In the genomic region with DNA sequence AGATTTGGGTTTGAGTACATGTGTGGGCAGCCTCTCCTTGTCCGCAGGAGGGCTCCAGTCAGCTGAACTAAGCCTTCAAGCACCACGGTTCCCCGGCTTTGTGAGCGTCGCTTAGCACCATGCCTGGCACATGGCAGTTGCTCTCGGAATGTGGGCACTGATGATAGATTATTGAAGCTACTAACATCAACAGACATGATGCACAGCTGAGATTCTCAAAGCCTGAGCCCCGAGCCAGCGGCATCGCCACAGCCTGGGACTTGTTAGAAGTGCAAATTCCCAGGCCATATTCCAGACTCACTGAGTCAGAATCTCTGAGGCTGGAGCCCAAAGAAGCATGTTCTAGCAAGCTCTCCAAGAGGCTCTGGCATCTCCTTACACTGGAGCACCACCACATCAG, we compare ENCODE assay signal across 20 mouse cellular contexts.
DNase-seq lines count a peak whose midpoint lies in the region; ATAC-seq and TF ChIP-seq lines count a peak whose summit lies in the region.
"Had no signal": no experiment of that assay in that cellular context is flagged by ENCODE, and none has a peak within 500 bp of the region (broad histone marks: within the 10 kb centered on the region; RNA-seq: fewer than 3 reads in every experiment).

No protein-coding gene starts in this region.

- H3K4me1 ChIP-seq in midbrain, embryonic 13.5 days (replicated peaks) = peaks cover 21% of the 10 kb centered on the region
- peaks cover 11% of the 10 kb centered on the region for H3K4me1 ChIP-seq in midbrain, embryonic 10.5 days
- H3K4me1 ChIP-seq in forebrain, embryonic 12.5 days = peaks cover 21% of the 10 kb centered on the region
- H3K4me1 ChIP-seq in midbrain, embryonic 16.5 days (ENCODE audit: control insufficient read depth, insufficient read depth, low read length) = peaks cover 27% of the 10 kb centered on the region
- H3K4me1 ChIP-seq: embryonic facial prominence, embryonic 15.5 days had no signal

- no peak overlapping the region for H3K9ac ChIP-seq in midbrain, embryonic 13.5 days (replicated peaks)
- H3K9ac ChIP-seq in forebrain, embryonic 12.5 days = no peak overlapping the region
- H3K9ac ChIP-seq in midbrain, embryonic 16.5 days (ENCODE audit: low read depth, low read length) = no peak overlapping the region
- H3K9ac ChIP-seq: embryonic facial prominence, embryonic 15.5 days; hindbrain, embryonic 15.5 days; limb, embryonic 13.5 days; liver, embryonic 14.5 days; neural tube, embryonic 15.5 days had no signal

- no peaks in the 10 kb centered on the region for H3K9me3 ChIP-seq in midbrain, embryonic 13.5 days
- no peaks in the 10 kb centered on the region for H3K9me3 ChIP-seq in midbrain, embryonic 10.5 days (replicated peaks)
- H3K9me3 ChIP-seq in forebrain, embryonic 12.5 days = no peaks in the 10 kb centered on the region
- H3K9me3 ChIP-seq in midbrain, embryonic 16.5 days (replicated peaks; ENCODE audit: control insufficient read depth, low read length, poor library complexity, severe bottlenecking) = no peaks in the 10 kb centered on the region
- H3K9me3 ChIP-seq: embryonic facial prominence, embryonic 15.5 days; hindbrain, embryonic 15.5 days; limb, embryonic 13.5 days; neural tube, embryonic 15.5 days had no signal

- TF ChIP-seq CTCF in layer of hippocampus, adult 2 months (conservative IDR thresholded peaks at IDR 0.05) = peak; percentile 53

- WGBS in midbrain, embryonic 13.5 days = 82% methylated on average over 9 of the region's 9 CpGs
- whole genome bisulfite sequencing in midbrain, embryonic 10.5 days = 92% methylated on average over 9 of the region's 9 CpGs
- WGBS in forebrain, embryonic 12.5 days = 80% methylated on average over 9 of the region's 9 CpGs
- 76% methylated on average over 9 of the region's 9 CpGs for WGBS in midbrain, embryonic 16.5 days

- no peak overlapping the region for H3K4me2 ChIP-seq in midbrain, embryonic 13.5 days (replicated peaks)
- H3K4me2 ChIP-seq in forebrain, embryonic 12.5 days = no peak overlapping the region
- no peak overlapping the region for H3K4me2 ChIP-seq in midbrain, embryonic 16.5 days (ENCODE audit: low read length)
- H3K4me2 ChIP-seq: embryonic facial prominence, embryonic 15.5 days; hindbrain, embryonic 15.5 days; limb, embryonic 13.5 days; neural tube, embryonic 15.5 days had no signal

- H3K4me3 ChIP-seq in midbrain, embryonic 13.5 days (replicated peaks) = no peak overlapping the region
- no peak overlapping the region for H3K4me3 ChIP-seq in midbrain, embryonic 10.5 days
- no peak overlapping the region for H3K4me3 ChIP-seq in forebrain, embryonic 12.5 days (replicated peaks)
- H3K4me3 ChIP-seq in layer of hippocampus, adult 2 months = no peak overlapping the region
- no peak overlapping the region for H3K4me3 ChIP-seq in midbrain, embryonic 16.5 days (ENCODE audit: low read depth, low read length)
- H3K4me3 ChIP-seq: embryonic facial prominence, embryonic 15.5 days; hindbrain, embryonic 15.5 days; limb, embryonic 13.5 days; myocyte; neural tube, embryonic 15.5 days had no signal

- H3K27me3 ChIP-seq in midbrain, embryonic 13.5 days = no peaks in the 10 kb centered on the region
- no peaks in the 10 kb centered on the region for H3K27me3 ChIP-seq in midbrain, embryonic 10.5 days (ENCODE audit: low read depth, poor library complexity, severe bottlenecking)
- H3K27me3 ChIP-seq in forebrain, embryonic 12.5 days = no peaks in the 10 kb centered on the region
- no peaks in the 10 kb centered on the region for H3K27me3 ChIP-seq in midbrain, embryonic 16.5 days (ENCODE audit: control insufficient read depth, insufficient read depth, low read depth, low read length)
- H3K27me3 ChIP-seq: embryonic facial prominence, embryonic 15.5 days; hindbrain, embryonic 15.5 days; neural tube, embryonic 15.5 days had no signal

- ATAC-seq in midbrain, embryonic 13.5 days = no peak
- ATAC-seq in forebrain, embryonic 12.5 days (ENCODE audit: low FRiP score) = no peak
- ATAC-seq in midbrain, embryonic 16.5 days = no peak

- peak overlapping the region; percentile 77 for H3K27ac ChIP-seq in midbrain, embryonic 13.5 days
- H3K27ac ChIP-seq in midbrain, embryonic 10.5 days (replicated peaks) = no peak overlapping the region
- H3K27ac ChIP-seq in forebrain, embryonic 12.5 days = peak overlapping the region; percentile 82; the same call in 1 of the 2 replicates
- 0 out of 2 replicates have a peak overlapping the region, but pooled peaks have one; percentile 14 for H3K27ac ChIP-seq in layer of hippocampus, adult 2 months
- peak overlapping the region; percentile 83 for H3K27ac ChIP-seq in midbrain, embryonic 16.5 days (ENCODE audit: low read length)
- H3K27ac ChIP-seq: embryonic facial prominence, embryonic 15.5 days; limb, embryonic 13.5 days; liver, embryonic 14.5 days had no signal

- no peak for DNase-seq in midbrain, embryonic 10.5 days (ENCODE audit: low spot score)
- DNase-seq in layer of hippocampus, adult 2 months (ENCODE audit: low spot score in 2 of 2) = peak in 1 of 2 experiments; percentile 29
- no peak for DNase-seq in right cerebral cortex, postnatal 14 days
- DNase-seq in MN1 (ENCODE audit: low spot score) = no peak
- DNase-seq: cerebellum, postnatal 10 days; embryo, embryonic 11 days; gastrocnemius, postnatal 25 days; kidney, adult 2 months; kidney, postnatal 36 days; thymus, adult 2 months had no signal

- H3K36me3 ChIP-seq in midbrain, embryonic 13.5 days = no peaks in the 10 kb centered on the region
- no peaks in the 10 kb centered on the region for H3K36me3 ChIP-seq in midbrain, embryonic 10.5 days
- H3K36me3 ChIP-seq in forebrain, embryonic 12.5 days (replicated peaks) = no peaks in the 10 kb centered on the region
- no peaks in the 10 kb centered on the region for H3K36me3 ChIP-seq in midbrain, embryonic 16.5 days (ENCODE audit: control insufficient read depth, insufficient read depth, low read length)
- H3K36me3 ChIP-seq: embryonic facial prominence, embryonic 15.5 days; G1E; hindbrain, embryonic 15.5 days; limb, embryonic 13.5 days; neural tube, embryonic 15.5 days had no signal
